Mouse (Mus musculus): ENCODE measurements around the gene Acoxl.

DNA sequence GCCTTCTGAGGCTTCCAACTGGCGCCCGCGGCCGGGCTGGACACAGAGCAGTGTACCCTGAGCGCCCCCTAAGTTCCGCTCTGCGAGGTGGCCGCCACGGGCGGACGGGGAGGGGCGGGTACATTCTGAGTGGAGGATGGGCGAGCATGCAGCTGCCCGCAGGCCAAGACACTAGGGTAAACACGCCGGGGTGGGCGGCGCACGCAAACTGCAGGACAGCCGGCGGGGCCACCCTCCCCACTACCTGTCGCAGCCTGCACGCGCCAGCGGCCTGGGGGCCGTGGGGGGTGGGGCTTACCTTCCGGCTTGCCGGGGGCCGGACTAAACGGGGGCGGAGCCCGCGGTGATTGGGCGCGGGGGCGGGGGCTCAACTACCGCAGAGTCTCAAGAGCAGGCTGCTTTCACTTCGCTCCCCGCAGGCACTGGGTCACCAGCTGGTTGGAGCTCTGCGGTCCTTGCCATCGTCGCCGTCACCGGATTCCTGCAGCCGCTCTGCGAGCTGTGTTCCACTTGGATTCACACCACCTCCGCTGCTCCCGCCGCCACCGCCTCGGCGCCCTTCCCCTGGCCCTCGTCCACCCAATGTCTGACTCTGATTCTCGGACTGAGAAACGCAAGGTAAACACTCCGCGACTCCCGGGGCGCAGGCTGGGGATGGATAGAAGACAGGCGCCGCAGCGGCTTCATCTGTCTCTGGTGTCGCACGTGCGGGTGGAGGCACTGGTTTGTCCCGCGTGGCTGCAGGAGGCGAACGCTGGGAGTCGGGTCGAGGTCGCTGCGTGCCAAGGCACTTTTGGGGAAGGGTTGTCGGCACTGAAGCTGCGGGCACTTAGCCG lies 287.2 kb downstream of the Acoxl start, which contains the start of gene Bcl2l11:
- TF ChIP-seq EP300 (IDR thresholded peaks at IDR 0.05; ENCODE audit: insufficient read depth, low read depth, low read length), result 0 out of 2 replicates have a peak, but pooled peaks have one; percentile 41
- TF ChIP-seq CTCF (IDR thresholded peaks at IDR 0.05), result peak; percentile 70
- peak; percentile 99 for TF ChIP-seq POLR2A (IDR thresholded peaks at IDR 0.05; ENCODE audit: insufficient read depth, low read depth, low read length)

Data from heart, adult 2 months (tissue).